8 mouse cellular contexts compared by ENCODE assay signal in the genomic region with DNA sequence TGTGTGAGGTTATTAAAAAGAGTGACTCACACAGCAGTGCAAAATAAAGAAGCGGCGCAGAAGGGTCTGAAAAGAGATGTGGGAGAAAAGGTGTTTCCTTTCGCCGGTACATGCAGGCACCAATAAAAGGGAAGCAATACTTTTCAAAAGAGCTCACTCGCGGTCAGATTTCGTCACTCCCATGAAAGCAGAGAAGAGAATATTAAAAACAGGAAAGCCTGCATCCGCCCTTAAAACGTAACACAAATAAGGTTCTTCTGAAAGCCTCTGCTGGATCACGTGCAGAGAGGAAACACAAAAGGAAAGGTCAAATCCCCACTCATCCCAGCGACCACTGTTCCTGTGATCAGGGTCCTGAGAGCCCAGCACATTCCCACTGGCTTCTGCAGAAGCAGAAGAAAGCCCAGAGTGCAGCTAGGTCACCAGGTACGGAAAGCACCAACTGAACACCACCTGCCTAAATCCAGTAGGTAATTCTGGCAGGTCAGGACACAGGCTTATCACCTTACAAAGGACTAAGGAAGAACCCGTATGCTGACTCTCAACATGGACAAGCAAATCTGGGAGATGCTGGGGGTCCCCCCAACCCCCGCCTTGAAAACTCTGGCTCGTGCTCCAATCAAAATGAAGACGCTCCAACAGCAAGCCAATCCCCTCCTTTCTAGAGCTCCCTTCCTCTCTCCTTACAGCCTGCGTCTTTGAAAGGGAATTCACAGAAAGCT. TPM values are rescaled to one million over a fixed set of nuclear protein-coding genes. Genes with fewer than 3 reads are reported as not detected.
DNase-seq lines count a peak whose midpoint lies in the region; ATAC-seq and TF ChIP-seq lines count a peak whose summit lies in the region.

No protein-coding gene starts in this region.

- DNase-seq in ovary, postnatal 36 days (ENCODE audit: low spot score): peak; percentile 38
- DNase-seq in ovary, postnatal 10 days (ENCODE audit: low spot score): no peak
- peak; percentile 86 for DNase-seq in embryo, embryonic 10.5 days (ENCODE audit: low spot score)
- peak; percentile 55 for DNase-seq in heart, postnatal 0 days (ENCODE audit: low spot score)
- DNase-seq in limb, embryonic 10.5 days (ENCODE audit: low spot score): peak; percentile 54
- DNase-seq in mesoderm, embryonic 11.5 days (ENCODE audit: low read depth, low spot score): peak; percentile 77
- DNase-seq in testis, postnatal 14 days (ENCODE audit: low spot score): no peak

- TF ChIP-seq EP300 in heart, postnatal 0 days (IDR thresholded peaks at IDR 0.05; ENCODE audit: low read depth): no peak

- peak; percentile 57 for ATAC-seq in heart, postnatal 0 days (ENCODE audit: insufficient read depth, low read depth)
- ATAC-seq in stomach, embryonic 15.5 days (ENCODE audit: insufficient read depth, low FRiP score, low read depth): peak; percentile 53; the same call in 1 of the 2 replicates

- H3K9me3 ChIP-seq in heart, postnatal 0 days (replicated peaks; ENCODE audit: control insufficient read depth, low read length): no peaks in the 10 kb centered on the region
- no peaks in the 10 kb centered on the region for H3K9me3 ChIP-seq in limb, embryonic 10.5 days (replicated peaks)
- no peaks in the 10 kb centered on the region for H3K9me3 ChIP-seq in stomach, embryonic 15.5 days

- H3K36me3 ChIP-seq in heart, postnatal 0 days (replicated peaks; ENCODE audit: control insufficient read depth, insufficient read depth, low read length): 0 out of 2 replicates have a peak, but pooled peaks cover 6% of the 10 kb centered on the region
- peaks cover 10% of the 10 kb centered on the region for H3K36me3 ChIP-seq in limb, embryonic 10.5 days
- no peaks in the 10 kb centered on the region for H3K36me3 ChIP-seq in stomach, embryonic 15.5 days

- H3K9ac ChIP-seq in heart, postnatal 0 days (replicated peaks; ENCODE audit: low read depth, low read length): peak overlapping the region; percentile 45
- H3K9ac ChIP-seq in stomach, embryonic 15.5 days: no peak overlapping the region

- WGBS in heart, postnatal 0 days: 28% methylated on average over 17 of the region's 17 CpGs
- 28% methylated on average over 17 of the region's 17 CpGs for WGBS in limb, embryonic 10.5 days
- whole genome bisulfite sequencing in stomach, embryonic 15.5 days: 21% methylated on average over 17 of the region's 17 CpGs

- peak overlapping the region; percentile 60 for H3K4me2 ChIP-seq in heart, postnatal 0 days (ENCODE audit: low read depth, low read length)
- H3K4me2 ChIP-seq in stomach, embryonic 15.5 days: peak overlapping the region; percentile 48

- H3K4me1 ChIP-seq in heart, postnatal 0 days (ENCODE audit: control insufficient read depth, insufficient read depth): peaks cover 29% of the 10 kb centered on the region
- peaks cover 27% of the 10 kb centered on the region for H3K4me1 ChIP-seq in limb, embryonic 10.5 days
- H3K4me1 ChIP-seq in stomach, embryonic 15.5 days: peaks cover 5% of the 10 kb centered on the region; the same call in 1 of the 2 replicates

- peak overlapping the region; percentile 32 for H3K4me3 ChIP-seq in heart, postnatal 0 days (ENCODE audit: low read depth, low read length)
- peak overlapping the region; percentile 42 for H3K4me3 ChIP-seq in limb, embryonic 10.5 days
- peak overlapping the region; percentile 12; the same call in 1 of the 2 replicates for H3K4me3 ChIP-seq in stomach, embryonic 15.5 days (replicated peaks)

- H3K27me3 ChIP-seq in heart, postnatal 0 days (ENCODE audit: control insufficient read depth, insufficient read depth, low read length): no peaks in the 10 kb centered on the region
- H3K27me3 ChIP-seq in limb, embryonic 10.5 days (ENCODE audit: low read depth, poor library complexity, severe bottlenecking): no peaks in the 10 kb centered on the region
- no peaks in the 10 kb centered on the region for H3K27me3 ChIP-seq in stomach, embryonic 15.5 days (replicated peaks)

- TF ChIP-seq CTCF in heart, postnatal 0 days (IDR thresholded peaks at IDR 0.05; ENCODE audit: low read depth): no peak

- H3K27ac ChIP-seq in heart, postnatal 0 days (ENCODE audit: low read depth): peak overlapping the region; percentile 79
- peak overlapping the region; percentile 59 for H3K27ac ChIP-seq in limb, embryonic 10.5 days
- peak overlapping the region; percentile 74 for H3K27ac ChIP-seq in stomach, embryonic 15.5 days

RNA-seq across cellular contexts. Expression of a gene that starts 16.4 kb away (rescaled TPM):
- 122 and 134 TPM in 2 replicates for total RNA-seq in heart, postnatal 0 days (2014; rRNA removed; ENCODE audit: low replicate concordance)
- polyA plus RNA-seq in heart, postnatal 0 days (2015; fragmentation: Nextera tagmentation; extraction: Ambion mirVana): 29.5 and 45.0 TPM in 2 replicates
- 5.4 and 7.2 TPM in 2 replicates for polyA plus RNA-seq in limb, embryonic 10.5 days (2016; fragmentation: Nextera tagmentation; extraction: Ambion mirVana)
- polyA plus RNA-seq in stomach, embryonic 15.5 days (2015; fragmentation: Nextera tagmentation; extraction: Ambion mirVana): 18.2 and 20.3 TPM in 2 replicates

Comparison
In these comparisons a context has a peak if more than half of its experiments do, and no peak if none do; other contexts are left out.
1. DNase-seq: peak in ovary, postnatal 36 days (single experiment), embryo, embryonic 10.5 days (single experiment), heart, postnatal 0 days (single experiment), limb, embryonic 10.5 days (single experiment) and mesoderm, embryonic 11.5 days (single experiment); none in ovary, postnatal 10 days (single experiment) and testis, postnatal 14 days (single experiment).
2. Peak in every context shown above with its lines, with median percentiles within 50 percentile points of each other: H3K27ac ChIP-seq and H3K4me3 ChIP-seq.